Mouse (Mus musculus): ENCODE data around the gene Filip1.

The Filip1 gene

DNA sequence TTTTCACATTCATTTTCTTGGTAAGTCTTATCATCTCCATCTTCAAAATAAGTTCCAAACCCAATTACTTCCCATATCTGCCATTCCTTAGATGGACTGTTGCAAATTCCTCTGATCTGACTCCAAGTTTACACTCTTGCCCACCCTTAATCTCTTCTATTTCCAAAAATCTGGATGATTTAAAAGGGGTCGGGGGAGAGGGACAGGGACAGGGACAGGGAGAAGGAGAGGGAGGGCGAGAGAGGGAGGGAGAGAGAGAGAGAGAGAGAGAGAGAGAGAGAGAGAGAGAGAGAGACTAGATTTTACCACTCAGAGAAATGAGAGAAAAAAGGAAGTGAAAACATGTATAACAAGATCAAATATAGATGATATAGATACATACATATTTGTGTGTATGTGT, 188.8 kb downstream of the Filip1 start:
- no peak for DNase-seq (ENCODE audit: low spot score)

DNA sequence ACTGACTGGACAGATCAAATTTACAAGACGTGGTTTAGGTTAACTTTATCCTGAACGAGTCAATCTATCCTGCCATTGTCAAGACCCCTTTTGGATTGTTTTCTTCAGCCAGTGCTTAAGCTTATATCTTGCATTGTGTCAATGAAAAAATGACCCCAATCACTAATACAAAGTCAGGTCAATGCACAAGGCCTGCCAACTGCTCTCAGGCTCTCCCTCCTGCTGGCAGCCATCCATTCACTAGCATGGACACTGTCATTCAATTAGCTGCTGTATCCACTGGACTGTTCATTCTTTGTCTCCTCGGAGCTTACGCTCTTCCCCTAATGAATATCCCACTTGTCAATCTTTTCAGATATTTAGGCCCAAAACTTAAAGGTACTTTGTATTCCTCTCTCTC, 189.2 kb downstream of the Filip1 start:
- DNase-seq (ENCODE audit: low spot score) = no peak

GRCm38 (mm10) chr9:79816464-79816863, 196.2 kb downstream of the Filip1 start:
- no peak for DNase-seq (ENCODE audit: low spot score)

DNA sequence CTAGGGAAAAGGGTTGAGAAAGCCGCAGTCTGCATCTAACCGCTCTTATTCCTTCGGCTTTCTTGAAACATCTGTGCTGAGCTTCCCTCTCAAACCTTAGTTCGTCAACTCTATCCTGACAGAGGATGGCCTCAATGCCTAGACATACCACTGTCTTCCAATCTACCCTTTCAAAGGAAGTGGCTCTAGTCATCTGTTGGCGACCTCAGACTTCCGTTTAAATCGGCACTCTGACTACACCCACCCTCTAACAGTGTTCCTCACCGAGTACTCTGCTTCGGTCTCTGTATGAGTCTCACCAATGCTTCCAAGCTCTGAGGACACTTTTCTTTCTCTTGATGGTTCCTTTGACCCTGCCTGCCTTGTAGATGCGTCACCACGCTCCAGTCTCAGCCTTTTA, 196.6 kb downstream of the Filip1 start:
- no peak for DNase-seq (ENCODE audit: low spot score)

- DNase-seq (ENCODE audit: low spot score) = no peak
Measured at GRCm38 (mm10) chr9:79814592-79814991, 198.1 kb downstream of the Filip1 start.

- DNase-seq (ENCODE audit: low spot score) = no peak
Measured at GRCm38 (mm10) chr9:79810969-79811902, 201.4 kb downstream of the Filip1 start.

- no peak for DNase-seq (ENCODE audit: low spot score)
Measured at GRCm38 (mm10) chr9:79810534-79810933, 202.1 kb downstream of the Filip1 start.

- DNase-seq (ENCODE audit: low spot score) = no peak
Measured at GRCm38 (mm10) chr9:79809411-79809810, 203.2 kb downstream of the Filip1 start.

GRCm38 (mm10) chr9:79807178-79807577, 205.5 kb downstream of the Filip1 start:
- DNase-seq (ENCODE audit: low spot score) = no peak

DNA sequence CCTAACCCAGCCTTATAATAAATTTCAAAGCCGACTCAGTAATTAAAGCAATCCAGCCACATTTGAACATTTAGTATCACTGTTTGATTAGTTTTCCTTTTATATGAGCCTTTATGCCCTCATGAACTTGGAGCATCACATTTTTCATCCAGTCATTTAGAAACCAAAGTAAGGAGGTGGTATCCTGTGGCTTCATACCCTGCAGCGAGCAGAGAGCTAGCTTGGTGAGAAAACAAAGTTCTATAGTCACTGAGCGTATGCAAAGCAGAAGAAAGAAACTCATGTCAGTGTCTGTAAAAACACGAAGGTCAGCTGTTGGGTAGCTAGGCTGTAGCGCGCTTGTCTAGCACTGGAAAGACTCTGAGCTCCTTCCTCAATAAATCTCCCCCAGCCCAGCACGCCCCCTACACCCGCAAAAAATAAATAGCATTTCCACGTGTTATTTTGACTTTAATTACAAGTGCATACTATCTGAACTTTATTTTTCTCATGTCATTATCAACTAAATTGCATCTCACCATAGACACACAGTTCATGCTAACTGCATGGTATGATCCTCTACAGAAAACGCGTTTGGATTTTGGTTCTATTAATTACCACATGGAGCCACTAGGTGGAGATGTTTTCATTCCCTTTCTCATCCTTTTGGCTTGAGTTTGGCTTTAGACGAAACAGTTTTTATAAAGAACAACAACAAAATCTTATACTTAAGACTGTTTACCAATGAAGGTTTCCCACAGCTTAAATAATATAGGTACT, 206.2 kb downstream of the Filip1 start:
- DNase-seq (ENCODE audit: low spot score) = no peak

- DNase-seq (ENCODE audit: low spot score) = no peak
Measured at GRCm38 (mm10) chr9:79805426-79805825, 207.2 kb downstream of the Filip1 start.

GRCm38 (mm10) chr9:79796461-79797135, 216.1 kb downstream of the Filip1 start:
- no peak for DNase-seq (ENCODE audit: low spot score)

DNA sequence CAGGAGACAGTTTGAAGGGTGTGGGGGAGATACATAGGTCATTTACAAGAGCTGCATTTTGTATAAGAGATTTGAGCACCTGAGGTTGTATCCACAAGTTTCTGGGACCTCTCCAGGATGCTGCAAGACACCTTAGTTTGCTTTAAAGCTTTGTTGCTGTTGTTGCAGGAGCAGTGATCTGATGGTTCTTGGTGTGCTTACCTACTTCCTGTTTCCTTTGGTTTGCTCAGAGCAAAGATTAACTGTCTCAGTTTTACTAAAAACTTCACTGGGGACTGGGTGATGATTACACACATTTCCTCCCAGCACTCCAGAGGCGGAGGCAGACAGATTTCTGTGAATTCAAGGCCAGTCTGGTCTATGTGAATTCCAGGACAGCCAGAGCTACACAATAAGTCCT, 217.6 kb downstream of the Filip1 start:
- DNase-seq (ENCODE audit: low spot score) = no peak

DNA sequence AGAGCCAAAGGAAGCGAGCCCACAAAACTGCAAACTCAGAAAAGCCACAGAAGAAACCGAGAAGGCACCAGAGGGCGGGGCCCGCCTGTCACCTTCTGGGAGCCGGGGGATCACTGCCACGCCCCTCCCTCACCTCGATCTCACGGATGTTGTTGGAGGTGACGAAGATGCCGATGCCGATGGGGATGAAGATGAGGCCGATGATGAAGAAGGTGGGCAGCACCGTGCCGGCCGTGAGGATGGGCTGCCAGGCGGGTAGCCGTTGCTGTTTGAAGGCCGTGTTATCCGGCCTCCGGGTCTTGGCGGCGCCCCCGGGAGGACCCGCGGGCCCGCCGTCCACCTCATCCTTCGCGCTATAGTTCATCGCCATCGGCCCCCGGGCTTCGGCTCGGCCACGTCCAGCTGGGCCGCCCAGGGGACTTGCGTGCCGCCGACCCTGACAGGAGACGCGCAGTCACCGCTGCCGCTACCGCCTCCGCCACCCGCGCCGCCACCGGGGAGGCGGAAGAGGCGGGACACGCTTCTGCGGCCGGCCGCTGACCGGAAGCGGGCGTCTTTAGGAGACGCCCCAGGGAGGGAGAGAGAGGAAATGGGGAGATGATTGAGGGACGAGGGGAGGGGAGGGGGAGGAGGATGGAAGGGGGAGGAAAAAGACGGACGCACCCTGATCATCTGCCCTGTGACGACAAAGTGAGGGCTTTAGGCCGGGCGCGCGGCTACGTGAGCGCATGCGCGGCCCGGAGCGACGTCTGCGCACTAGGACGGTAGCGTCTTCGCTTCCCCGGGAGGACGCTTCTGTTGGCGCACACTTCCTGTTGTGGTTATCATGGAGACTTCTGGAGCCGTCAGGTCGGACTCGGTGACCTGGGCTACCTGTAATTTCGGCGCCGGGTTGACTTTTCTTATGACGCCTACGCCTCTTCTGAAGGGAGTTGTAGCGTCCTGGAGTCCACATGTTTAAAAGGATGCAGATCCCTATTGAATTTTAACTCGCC, 219.5 kb downstream of the Filip1 start, which contains the start of gene Tmem30a:
Gene Tmem30a, minus strand, starts transcription at position 667 of the 995 bp plus-strand sequence.
- peak; percentile 80 for DNase-seq (ENCODE audit: low spot score)

GRCm38 (mm10) chr9:79785794-79786085, 226.9 kb downstream of the Filip1 start:
- DNase-seq (ENCODE audit: low spot score) = no peak

DNA sequence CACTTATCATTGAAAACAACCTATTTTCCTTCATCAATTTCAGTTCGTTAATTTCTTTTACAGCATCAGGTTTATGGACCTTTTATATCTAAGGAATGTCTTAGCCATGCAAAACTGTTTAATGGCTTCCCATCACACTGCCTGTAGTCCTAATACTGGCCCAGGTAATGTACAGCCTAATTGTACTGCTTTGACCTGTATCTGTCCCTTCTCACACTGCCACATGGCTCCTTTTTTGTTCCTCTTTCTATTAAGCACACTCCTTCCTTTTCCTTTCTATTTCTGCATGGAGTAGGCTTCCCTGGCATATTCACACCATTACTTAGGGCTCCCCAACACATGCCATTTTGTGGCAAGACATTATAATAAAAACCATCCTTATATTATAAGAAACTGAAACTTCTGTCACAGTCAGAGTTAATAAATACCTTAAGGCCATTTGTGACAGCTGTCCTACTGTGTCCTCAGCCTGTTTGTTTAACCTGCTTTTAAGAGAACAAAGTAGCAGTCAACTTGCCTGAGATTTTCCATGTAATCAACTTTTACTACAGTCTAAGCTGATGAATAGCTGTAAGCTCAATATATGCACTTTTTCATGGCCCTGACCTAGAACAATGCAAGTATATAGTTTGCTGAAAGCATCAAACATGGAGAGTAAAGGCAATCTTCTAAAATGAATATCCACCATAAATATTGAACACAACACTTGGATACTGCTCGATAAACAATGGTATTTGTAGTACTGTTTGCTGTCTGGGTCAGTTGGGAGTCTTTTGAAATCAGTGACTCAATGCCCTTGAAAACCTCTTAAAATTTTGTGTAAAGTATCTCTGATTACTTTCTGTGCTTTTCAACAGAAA, 227.5 kb downstream of the Filip1 start:
- DNase-seq (ENCODE audit: low spot score) = no peak

DNA sequence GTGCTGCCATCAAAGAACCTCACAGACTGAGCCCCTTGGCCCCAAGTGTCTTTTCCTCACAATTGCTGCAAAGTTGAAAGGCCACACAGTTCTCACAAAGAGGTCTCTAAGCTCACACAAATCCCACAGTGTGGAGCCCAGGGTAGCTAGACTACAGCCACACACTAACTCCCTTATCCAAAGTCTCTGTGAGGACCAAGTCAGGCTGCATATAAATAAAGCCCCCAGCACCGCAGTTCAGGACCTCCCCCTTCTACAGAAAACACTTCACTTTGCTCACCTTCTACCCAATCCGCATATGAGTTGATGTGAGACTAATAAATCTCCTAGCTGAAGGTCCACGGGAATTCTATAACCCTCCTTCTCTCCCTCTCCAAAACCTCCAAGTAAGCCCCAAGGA, 228.2 kb downstream of the Filip1 start:
- DNase-seq (ENCODE audit: low spot score) = no peak

- no peak for DNase-seq (ENCODE audit: low spot score)
Measured at GRCm38 (mm10) chr9:79779354-79779753, 233.3 kb downstream of the Filip1 start.

DNA sequence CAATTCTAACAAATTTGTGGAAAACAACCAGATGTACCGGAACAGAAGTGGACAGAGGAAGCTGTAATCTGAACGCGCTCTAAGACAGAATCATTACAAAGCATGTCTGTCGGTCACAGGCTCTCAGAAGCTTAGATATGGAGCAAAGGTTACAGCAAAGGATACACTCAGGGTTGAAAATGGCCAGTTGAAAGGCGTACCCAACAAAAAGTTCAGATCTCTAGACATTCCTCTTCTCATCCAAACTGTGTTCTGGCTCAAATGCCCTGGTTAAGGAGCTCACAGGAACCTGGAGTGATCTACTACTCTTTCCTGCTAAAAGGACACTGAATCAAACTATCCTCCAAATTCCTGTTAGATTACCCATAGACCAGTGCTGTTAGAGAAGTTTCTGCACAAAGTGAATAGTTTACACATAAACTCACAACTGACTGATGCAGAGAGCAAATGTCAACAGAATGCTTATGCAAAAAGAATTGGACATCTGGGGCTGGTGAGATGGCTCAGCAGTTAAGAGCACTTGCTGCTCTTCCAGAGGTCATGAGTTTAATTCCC, 245.6 kb downstream of the Filip1 start:
- no peak for DNase-seq (ENCODE audit: low spot score)

DNA sequence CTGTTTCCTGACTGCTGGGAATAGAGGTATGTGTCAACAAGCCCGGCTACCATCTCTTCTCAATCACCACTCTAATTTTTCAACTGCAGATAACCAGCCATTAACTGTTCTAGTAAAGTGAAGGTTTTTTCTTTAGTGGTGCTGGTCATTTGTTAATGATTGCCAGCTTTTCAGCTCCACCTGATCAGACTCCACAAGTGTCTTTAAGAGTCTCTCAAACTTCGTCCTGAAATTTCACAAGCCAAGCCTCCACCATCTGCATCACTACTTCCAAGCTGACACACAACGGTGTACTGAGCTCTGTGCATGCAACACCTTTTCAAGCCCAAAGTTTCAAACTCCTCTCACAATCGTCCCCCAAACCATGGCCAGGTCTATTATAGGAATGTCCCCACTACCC, 247.3 kb downstream of the Filip1 start:
- no peak for DNase-seq (ENCODE audit: low spot score)
